Mouse (Mus musculus) bone marrow macrophage, adult 2 months (primary cell): ENCODE results near the gene Bahcc1. TPM values are rescaled to one million over a fixed set of nuclear protein-coding genes. Genes with fewer than 3 reads are reported as not detected.

Experiments used
- H3K27ac ChIP-seq: 2 replicates; pipeline ENCODE4 v1.5.1; 2012; ENCODE audit warnings: low read depth, low read length; ENCODE audit not compliant: insufficient read depth
- H3K4me1 ChIP-seq: 2 replicates; pipeline ENCODE4 v1.6.1; 2012; ENCODE audit warnings: low read length; ENCODE audit not compliant: control insufficient read depth, insufficient read depth
- H3K4me3 ChIP-seq: 2 replicates; pipeline ENCODE4 v1.5.1; 2012; ENCODE audit warnings: mild to moderate bottlenecking, low read length, moderate library complexity; ENCODE audit not compliant: insufficient read depth
- CTCF ChIP-seq: IDR thresholded peaks from 2 replicates; pipeline ENCODE4 v1.5.1; 2012; ENCODE audit warnings: low read depth, mild to moderate bottlenecking, low read length, moderate library complexity
- POLR2A ChIP-seq: IDR thresholded peaks from 2 replicates; pipeline ENCODE4 v1.6.1; 2012; ENCODE audit warnings: mild to moderate bottlenecking, low read depth, low read length, borderline replicate concordance
- polyA plus RNA-seq: library from polyadenylated mRNA; stranded (reverse); fragments of >200 nt; gene quantifications from 2 replicates; pipeline ENCODE4 v1.2.4, GENCODE M21; 2012; ENCODE audit not compliant: missing spikeins, insufficient read depth, insufficient read length

Gene Bahcc1
- polyA plus RNA-seq, 1 experiment, result 5.2 TPM

GRCm38 (mm10) chr11:120261416-120262355 lies 28.9 kb downstream of the Bahcc1 start:
- Histone ChIP-seq H3K4me3 (no peak overlapping the region), H3K4me1 (peaks cover 44% of the 10 kb centered on the region), H3K27ac (peak overlapping the region; percentile 59)
- TF ChIP-seq CTCF (no peak), POLR2A (no peak)

GRCm38 (mm10) chr11:120262356-120262901 lies 29.7 kb downstream of the Bahcc1 start:
- no peak overlapping the region for H3K4me3 ChIP-seq
- peaks cover 40% of the 10 kb centered on the region for H3K4me1 ChIP-seq
- peak; percentile 98 for TF ChIP-seq CTCF
- TF ChIP-seq POLR2A, result no peak
- no peak overlapping the region for H3K27ac ChIP-seq

- Histone ChIP-seq H3K27ac (no peak overlapping the region), H3K4me1 (peaks cover 41% of the 10 kb centered on the region), H3K4me3 (no peak overlapping the region)
- TF ChIP-seq POLR2A (no peak), CTCF (no peak)
These were observed 30.4 kb downstream of the Bahcc1 start for GRCm38 (mm10) chr11:120263176-120263575.

- TF ChIP-seq CTCF (no peak), POLR2A (no peak)
- no peak overlapping the region for H3K27ac ChIP-seq
These were observed 31.3 kb downstream of the Bahcc1 start for GRCm38 (mm10) chr11:120264008-120264407.

GRCm38 (mm10) chr11:120265458-120265857 lies 32.7 kb downstream of the Bahcc1 start:
- Histone ChIP-seq H3K4me3 (no peak overlapping the region), H3K27ac (no peak overlapping the region), H3K4me1 (peaks cover 53% of the 10 kb centered on the region)
- no peak for TF ChIP-seq POLR2A
- no peak for TF ChIP-seq CTCF

More at GRCm38 (mm10) chr11:120264008-120264407, 31.3 kb downstream of the Bahcc1 start:
- Histone ChIP-seq H3K4me3 (no peak overlapping the region), H3K4me1 (peaks cover 48% of the 10 kb centered on the region)

- TF ChIP-seq POLR2A (no peak), CTCF (no peak)
- no peak overlapping the region for H3K4me3 ChIP-seq
- H3K4me1 ChIP-seq, result peaks cover 44% of the 10 kb centered on the region
- no peak overlapping the region for H3K27ac ChIP-seq
These were observed 33.6 kb downstream of the Bahcc1 start for GRCm38 (mm10) chr11:120266259-120266758.

- Histone ChIP-seq H3K4me1 (peaks cover 36% of the 10 kb centered on the region), H3K4me3 (no peak overlapping the region), H3K27ac (no peak overlapping the region)
- TF ChIP-seq CTCF (no peak), POLR2A (no peak)
These were observed 34.5 kb downstream of the Bahcc1 start for GRCm38 (mm10) chr11:120267274-120267673.

- Histone ChIP-seq H3K27ac (no peak overlapping the region), H3K4me3 (no peak overlapping the region), H3K4me1 (peaks cover 34% of the 10 kb centered on the region)
- TF ChIP-seq CTCF (no peak), POLR2A (no peak)
These were observed 34.9 kb downstream of the Bahcc1 start for GRCm38 (mm10) chr11:120267676-120268075.

GRCm38 (mm10) chr11:120268195-120268967 lies 35.6 kb downstream of the Bahcc1 start:
- Histone ChIP-seq H3K27ac (no peak overlapping the region), H3K4me3 (no peak overlapping the region), H3K4me1 (peaks cover 30% of the 10 kb centered on the region)
- TF ChIP-seq POLR2A, result no peak
- no peak for TF ChIP-seq CTCF

- H3K4me1 ChIP-seq, result peaks cover 27% of the 10 kb centered on the region
- no peak overlapping the region for H3K4me3 ChIP-seq
- no peak overlapping the region for H3K27ac ChIP-seq
- TF ChIP-seq CTCF, result no peak
- no peak for TF ChIP-seq POLR2A
These were observed 36.3 kb downstream of the Bahcc1 start for GRCm38 (mm10) chr11:120269007-120269406.
